Mouse (Mus musculus) kidney, postnatal 14 days (tissue): ENCODE measurements at regions not wholly inside any gene's neighbourhood (a gene's known extent, or its start where the extent isn't known, plus 50 kb on each side); places are given as distances from the start of the nearest gene placed in this dataset.

Source experiments
- DNase-seq: peaks from one replicate; pipeline ENCODE4 v3.0.0; 2022; ENCODE audit warnings: mixed read lengths

DNA sequence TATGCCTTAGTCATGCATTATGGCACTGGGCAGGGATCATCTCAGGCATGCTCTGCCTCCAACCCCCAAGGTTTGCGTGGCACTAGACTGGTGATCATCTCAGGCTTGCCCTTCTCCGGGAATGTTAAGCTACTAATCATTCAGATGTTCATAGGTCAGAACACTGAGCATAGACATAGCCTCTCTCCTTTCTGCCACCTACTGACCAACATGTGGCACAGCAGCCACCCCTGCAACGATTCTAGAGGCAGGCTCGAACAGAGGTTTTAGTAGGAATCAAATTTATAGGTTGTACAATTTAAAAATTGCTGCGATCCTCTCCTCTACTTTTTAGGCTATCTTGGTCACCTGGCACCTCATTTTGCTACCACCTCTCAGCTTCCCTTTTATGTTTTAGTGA lies 430.0 kb upstream of the Got2 start:
- peak; percentile 1 for DNase-seq

- no peak for DNase-seq
These were observed 420.8 kb upstream of the Got2 start for GRCm38 (mm10) chr8:96308989-96309718.

DNA sequence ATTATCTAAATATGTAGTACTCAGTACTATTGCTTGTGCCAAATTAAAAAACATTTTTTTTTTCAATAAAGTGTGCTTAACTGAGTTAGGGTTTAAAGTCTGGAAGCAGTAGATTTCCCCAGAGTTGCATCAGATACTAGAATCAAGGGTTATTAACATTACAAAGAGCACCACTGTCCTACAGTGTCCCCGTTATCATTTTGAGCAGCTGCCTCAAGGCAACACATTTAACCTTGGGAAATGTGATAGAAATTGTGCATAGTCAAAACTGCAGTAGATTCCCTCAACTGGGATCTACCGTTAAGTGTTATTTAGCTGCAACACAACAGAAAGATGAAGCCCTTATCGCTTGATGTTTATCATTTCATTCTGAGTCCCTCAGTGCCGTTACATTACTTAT lies 408.3 kb upstream of the Got2 start:
- no peak for DNase-seq

- DNase-seq = no peak
These were observed 402.4 kb upstream of the Got2 start for GRCm38 (mm10) chr8:96290740-96291139.

- no peak for DNase-seq
These were observed 401.2 kb upstream of the Got2 start for GRCm38 (mm10) chr8:96289519-96289918.

DNA sequence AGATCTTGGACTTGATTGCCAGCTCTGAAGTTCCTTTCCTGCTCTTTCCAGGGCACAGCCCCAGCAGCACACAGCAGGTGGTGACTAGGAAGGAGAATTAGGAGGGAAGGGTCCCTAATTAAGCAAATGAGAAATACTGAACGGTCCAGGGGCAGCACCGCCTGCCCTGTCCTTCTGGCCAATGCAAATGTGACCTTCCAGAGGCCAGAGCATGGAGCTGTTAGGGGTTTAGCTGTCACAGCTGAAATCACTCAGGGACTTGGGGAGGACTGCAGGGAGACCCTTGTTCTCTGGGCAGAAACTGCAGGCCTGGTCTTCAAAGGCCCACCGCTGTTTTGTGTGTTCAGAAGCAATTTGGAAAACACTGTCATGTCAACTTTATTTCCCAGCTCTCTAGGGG lies 400.2 kb upstream of the Got2 start:
- no peak for DNase-seq

DNA sequence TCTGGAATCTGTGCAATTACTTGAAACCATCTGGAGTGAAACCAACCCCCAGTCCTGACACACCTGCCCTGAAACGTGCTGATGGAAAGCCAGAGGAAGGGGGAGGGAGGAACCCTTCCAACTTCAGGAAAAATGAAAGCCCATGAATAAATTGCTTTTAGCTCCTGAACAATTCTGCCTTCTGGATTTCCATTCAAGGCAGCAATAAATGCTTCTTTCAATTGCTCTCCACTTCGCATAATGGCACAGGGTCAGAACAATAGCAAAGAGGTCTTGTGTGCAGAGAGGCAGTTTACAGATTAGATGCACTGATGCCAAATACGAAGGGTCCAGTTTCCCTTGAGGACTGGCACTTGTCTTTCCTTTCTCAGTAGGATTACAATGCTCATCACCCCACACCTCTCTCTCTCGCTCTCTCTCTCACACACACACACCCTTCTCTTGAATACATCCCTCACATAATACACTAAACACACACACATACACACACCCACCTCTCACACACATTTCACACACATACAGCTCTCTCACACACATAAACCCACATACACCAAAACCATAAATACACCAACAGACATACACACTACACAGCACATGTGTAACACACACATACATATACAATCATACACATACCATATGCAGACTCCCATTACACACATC lies 389.3 kb upstream of the Got2 start:
- no peak for DNase-seq

GRCm38 (mm10) chr8:96277058-96277457 lies 388.7 kb upstream of the Got2 start:
- no peak for DNase-seq

- DNase-seq = no peak
These were observed 367.9 kb upstream of the Got2 start for GRCm38 (mm10) chr8:96256294-96256693.

- no peak for DNase-seq
These were observed 367.5 kb upstream of the Got2 start for GRCm38 (mm10) chr8:96255811-96256210.

DNA sequence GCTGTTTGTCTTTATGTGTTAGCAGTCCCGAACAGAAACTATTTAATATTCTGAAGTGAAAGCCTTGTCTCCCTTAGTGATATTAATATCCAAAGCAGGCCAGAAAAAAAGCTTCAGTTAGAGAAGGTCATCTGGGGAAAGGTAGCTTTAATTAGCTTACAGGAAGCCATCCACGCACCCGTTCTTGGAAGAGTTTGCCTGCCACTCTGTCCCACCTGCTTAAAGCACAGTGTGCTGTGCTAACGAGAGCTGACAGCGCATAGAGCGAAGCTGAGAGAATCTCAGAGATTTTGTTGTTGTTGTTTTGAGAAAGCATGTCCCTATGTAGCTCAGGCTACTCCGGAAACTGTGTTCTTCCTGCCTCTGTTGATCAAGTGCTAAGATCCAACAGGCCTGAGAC lies 357.7 kb upstream of the Got2 start:
- no peak for DNase-seq

- no peak for DNase-seq
These were observed 356.3 kb upstream of the Got2 start for GRCm38 (mm10) chr8:96244549-96245152.

- no peak for DNase-seq
These were observed 350.1 kb upstream of the Got2 start for GRCm38 (mm10) chr8:96238406-96238805.

DNA sequence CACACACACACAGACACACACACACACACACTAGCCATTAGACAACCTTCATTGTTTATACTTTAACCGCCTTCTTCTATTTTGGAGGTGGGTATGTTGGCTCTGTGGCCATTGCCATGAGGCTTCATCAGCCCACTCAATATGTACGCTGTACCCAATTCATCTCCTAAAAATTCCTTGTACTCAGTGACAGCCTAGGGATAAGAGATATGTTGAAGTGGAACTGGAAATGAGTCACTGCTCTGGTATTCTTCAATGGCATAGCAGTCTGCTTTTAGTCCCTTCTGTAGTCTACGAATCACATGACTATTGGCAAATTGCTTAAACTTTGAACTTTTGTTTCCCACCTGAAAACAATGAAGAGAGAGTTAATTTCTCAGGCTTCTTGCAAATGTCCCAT lies 349.6 kb upstream of the Got2 start:
- no peak for DNase-seq

- DNase-seq = peak; percentile 8
These were observed 342.1 kb upstream of the Got2 start for GRCm38 (mm10) chr8:96230412-96230811.
